Mouse (Mus musculus) cerebellum, postnatal 25 days (tissue): ENCODE measurements around the gene Pid1.

Experiments used
- DNase-seq, 2 experiments: peaks; one replicate each; pipeline ENCODE4 v3.0.0; 2021; ENCODE audit warnings: mixed read lengths in 2 of 2

The Pid1 gene

GRCm38 (mm10) chr1:84177033-84177432, 186.9 kb downstream of the Pid1 start:
- DNase-seq = no peak

- DNase-seq = no peak
These were observed 191.0 kb downstream of the Pid1 start for GRCm38 (mm10) chr1:84172941-84173340.

GRCm38 (mm10) chr1:84157790-84158189, 206.2 kb downstream of the Pid1 start:
- DNase-seq = no peak

- DNase-seq = no peak
These were observed 208.4 kb downstream of the Pid1 start for GRCm38 (mm10) chr1:84155585-84155930.

- no peak for DNase-seq
These were observed 209.0 kb downstream of the Pid1 start for GRCm38 (mm10) chr1:84154725-84155584.

- peak in 1 of 2 experiments; percentile 18 for DNase-seq
These were observed 210.0 kb downstream of the Pid1 start for GRCm38 (mm10) chr1:84153943-84154342.

- no peak for DNase-seq
These were observed 222.4 kb downstream of the Pid1 start for GRCm38 (mm10) chr1:84141561-84141960.

- DNase-seq = no peak
These were observed 231.5 kb downstream of the Pid1 start for GRCm38 (mm10) chr1:84132451-84132850.

- peak; percentile 19 to 43 for DNase-seq
These were observed 232.2 kb downstream of the Pid1 start for GRCm38 (mm10) chr1:84131799-84132198.

- DNase-seq = peak; percentile 12 to 43
These were observed 235.5 kb downstream of the Pid1 start for GRCm38 (mm10) chr1:84128510-84128909.

GRCm38 (mm10) chr1:84119306-84119705, 244.7 kb downstream of the Pid1 start:
- DNase-seq = no peak

GRCm38 (mm10) chr1:84106756-84107155, 257.2 kb downstream of the Pid1 start:
- DNase-seq = no peak

GRCm38 (mm10) chr1:84102052-84102451, 261.9 kb downstream of the Pid1 start:
- DNase-seq = no peak

- no peak for DNase-seq
These were observed 266.6 kb downstream of the Pid1 start for GRCm38 (mm10) chr1:84097398-84097797.

- DNase-seq = no peak
These were observed 270.7 kb downstream of the Pid1 start for GRCm38 (mm10) chr1:84093291-84093690.

- DNase-seq = no peak
These were observed 274.3 kb downstream of the Pid1 start for GRCm38 (mm10) chr1:84089664-84090063.

- no peak for DNase-seq
These were observed 276.0 kb downstream of the Pid1 start for GRCm38 (mm10) chr1:84087957-84088356.

GRCm38 (mm10) chr1:84087325-84087724, 276.7 kb downstream of the Pid1 start:
- no peak for DNase-seq

- no peak for DNase-seq
These were observed 277.5 kb downstream of the Pid1 start for GRCm38 (mm10) chr1:84086486-84086885.

- peak in 1 of 2 experiments; percentile 11 for DNase-seq
These were observed 278.6 kb downstream of the Pid1 start for GRCm38 (mm10) chr1:84085361-84085760.

- DNase-seq = no peak
These were observed 284.4 kb downstream of the Pid1 start for GRCm38 (mm10) chr1:84079566-84079965.

GRCm38 (mm10) chr1:84077023-84077422, 287.0 kb downstream of the Pid1 start:
- DNase-seq = no peak

GRCm38 (mm10) chr1:84056884-84057630, 306.9 kb downstream of the Pid1 start:
- DNase-seq = peak; percentile 8 to 15

- DNase-seq = no peak
These were observed 307.7 kb downstream of the Pid1 start for GRCm38 (mm10) chr1:84056306-84056705.
